Mouse (Mus musculus) lung, adult 2 months (tissue): Measurements from ENCODE around the gene Thsd7b.

ENCODE experiments used
- CTCF ChIP-seq: fragments of 200-500 bp; IDR thresholded peaks from 2 replicates; pipeline ENCODE4 v1.5.1; 2011; ENCODE audit warnings: mild to moderate bottlenecking, low read length, control low read depth; ENCODE audit not compliant: insufficient read depth
- POLR2A ChIP-seq: fragments of 200-500 bp; IDR thresholded peaks from 2 replicates; pipeline ENCODE4 v1.6.1; 2011; ENCODE audit warnings: low read depth, mild to moderate bottlenecking, control low read depth, low read length, borderline replicate concordance; ENCODE audit errors: extremely low read depth

DNA sequence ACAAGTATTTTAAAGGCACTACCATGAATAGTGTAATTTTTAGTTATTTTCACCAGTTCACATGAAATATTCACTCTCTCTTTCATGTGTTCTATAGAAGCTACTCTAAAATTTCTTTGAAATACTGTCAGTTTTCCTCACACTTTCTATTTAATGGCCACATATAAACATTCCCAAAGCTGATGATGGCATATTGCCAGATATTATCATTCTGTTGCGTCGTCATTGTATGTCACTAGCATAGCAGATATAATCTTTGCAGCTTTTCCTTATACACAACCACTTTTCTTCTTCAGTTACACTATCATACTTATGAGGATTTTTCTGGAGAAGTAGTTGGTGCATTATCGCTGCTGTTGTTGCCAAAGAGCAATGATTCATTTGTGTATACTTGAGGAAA is 297.4 kb downstream of the Thsd7b start:
- no peak for TF ChIP-seq CTCF
- TF ChIP-seq POLR2A: no peak
